Mouse (Mus musculus): Measurements from ENCODE around the gene Olfr747.
"Not testable (repeated sequence)": the region's sequence is repeated elsewhere in the genome, so short reads cannot be mapped to it uniquely, and the experiment has no call there.

The Olfr747 gene

DNA sequence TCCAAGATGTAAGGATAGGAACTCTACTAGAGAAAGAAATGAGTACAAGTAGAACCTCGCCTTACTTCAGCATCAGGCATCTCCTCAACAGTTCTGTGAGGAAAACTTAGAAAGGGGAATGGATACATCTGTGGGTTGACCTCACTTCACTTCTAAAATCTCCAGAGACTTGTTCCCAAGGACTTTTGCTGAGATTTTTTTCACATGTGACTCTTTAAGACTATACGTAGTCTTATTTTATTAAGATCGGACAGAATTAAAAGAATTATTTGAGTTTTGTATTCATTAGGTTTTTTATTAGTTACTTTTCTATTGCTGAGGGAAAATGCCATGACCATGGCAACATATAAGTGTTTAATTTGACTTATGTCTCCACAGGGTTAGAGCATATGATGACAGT is at the start of gene Olfr747:
Gene Olfr747 (minus strand): TSS at position 101 of the 400 bp plus-strand sequence.
- no peak for DNase-seq (ENCODE audit: low spot score in 2 of 2)

DNA sequence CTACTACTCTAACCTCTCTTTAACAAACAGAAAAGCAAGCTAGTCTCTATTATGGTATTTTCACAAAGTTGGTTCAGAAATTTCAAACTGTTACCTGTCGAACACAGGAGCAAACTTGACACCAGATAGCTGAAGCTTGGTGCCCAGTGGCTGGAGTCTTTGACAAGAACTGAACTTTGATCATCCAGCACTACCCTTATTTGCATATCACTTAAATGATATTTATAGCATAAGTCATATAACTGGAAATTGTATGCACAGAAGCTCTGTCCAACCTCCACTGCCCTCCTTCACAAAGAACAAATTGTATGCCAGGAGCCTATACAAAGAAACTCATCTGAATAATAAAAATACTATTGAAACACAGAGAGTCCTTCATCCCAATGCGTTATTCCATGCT is 48.6 kb upstream of the Olfr747 start:
- DNase-seq (ENCODE audit: low spot score in 2 of 2) = no peak

DNA sequence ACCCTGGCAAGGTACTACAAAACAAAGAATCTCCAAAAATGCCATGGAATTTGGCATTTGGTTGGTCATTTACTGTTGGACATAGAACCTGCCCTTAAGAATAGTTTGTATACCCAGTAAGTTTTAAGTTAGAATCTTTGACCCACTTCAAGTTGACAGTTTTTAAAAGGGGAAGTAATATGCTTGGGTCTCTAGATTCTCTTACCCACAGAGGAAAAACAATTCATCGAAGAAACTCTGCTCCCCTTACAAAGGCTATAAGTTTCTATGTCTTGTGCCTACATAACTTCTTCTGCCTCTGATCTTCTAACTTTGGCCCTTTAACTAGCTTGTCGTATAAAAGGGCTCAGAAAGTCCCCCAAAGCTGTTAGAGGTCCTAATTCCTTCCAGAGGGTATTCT is 47.3 kb upstream of the Olfr747 start:
- no peak for DNase-seq (ENCODE audit: low spot score in 2 of 2)

DNA sequence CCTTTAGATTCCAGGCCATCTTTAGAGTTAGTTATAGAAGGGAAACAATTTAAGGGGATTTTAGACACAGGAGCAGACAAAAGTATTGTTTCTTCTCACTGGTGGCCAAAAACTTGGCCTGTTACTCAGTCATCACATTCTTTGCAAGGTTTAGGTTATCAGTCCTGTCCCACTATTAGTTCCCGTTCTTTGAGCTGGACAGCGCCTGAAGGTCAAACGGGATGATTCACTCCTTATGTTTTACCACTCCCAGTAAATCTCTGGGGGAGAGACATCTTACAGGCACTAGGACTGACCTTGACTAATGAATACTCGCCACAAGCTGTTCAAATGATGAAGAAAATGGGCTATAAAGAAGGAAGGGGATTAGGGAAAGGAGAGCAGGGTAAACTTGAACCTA is 29.4 kb upstream of the Olfr747 start:
- not testable (repeated sequence) for DNase-seq (ENCODE audit: low spot score in 2 of 2)

DNA sequence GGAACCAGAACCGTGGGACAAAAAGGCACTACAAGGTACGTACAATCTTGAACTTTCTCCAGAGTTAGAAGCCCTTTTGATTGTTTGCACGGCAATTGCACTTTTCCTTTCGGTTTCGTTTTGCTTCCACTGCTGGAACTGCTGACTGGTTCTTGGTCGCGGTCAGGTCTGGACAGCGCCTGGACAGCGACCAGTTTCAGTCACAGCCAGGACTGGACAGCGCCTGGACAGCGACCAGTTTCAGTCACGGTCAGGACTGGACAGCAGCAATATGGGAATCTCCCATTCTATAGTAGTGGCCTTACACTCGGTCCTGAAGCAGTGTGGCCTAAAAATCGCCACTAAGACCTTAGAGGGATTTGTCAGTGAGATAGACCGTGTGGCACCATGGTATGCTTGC is 26.9 kb upstream of the Olfr747 start:
- DNase-seq (ENCODE audit: low spot score in 2 of 2) = not testable (repeated sequence)

DNA sequence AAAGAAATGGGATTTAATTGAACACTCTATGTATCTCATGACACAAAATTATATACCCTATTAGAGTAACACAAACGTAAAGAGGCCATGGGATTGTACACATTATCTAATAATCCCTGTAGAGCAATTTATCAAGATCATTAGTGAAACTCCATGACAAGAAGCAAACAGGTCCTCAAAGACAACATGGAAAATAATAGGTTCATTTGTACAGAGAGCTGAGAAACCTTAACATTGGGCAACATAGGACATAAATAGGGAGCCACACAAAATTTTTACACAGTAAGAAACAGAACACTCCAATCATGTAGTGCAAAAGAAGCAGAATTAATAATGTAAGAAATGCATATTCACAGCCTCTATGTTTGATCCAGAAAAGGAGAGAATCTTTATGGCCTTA is 14.1 kb upstream of the Olfr747 start, which contains the start of gene Olfr748:
Gene Olfr748 (plus strand): TSS at position 301 of the 400 bp plus-strand sequence.
- DNase-seq (ENCODE audit: low spot score in 2 of 2) = no peak

DNA sequence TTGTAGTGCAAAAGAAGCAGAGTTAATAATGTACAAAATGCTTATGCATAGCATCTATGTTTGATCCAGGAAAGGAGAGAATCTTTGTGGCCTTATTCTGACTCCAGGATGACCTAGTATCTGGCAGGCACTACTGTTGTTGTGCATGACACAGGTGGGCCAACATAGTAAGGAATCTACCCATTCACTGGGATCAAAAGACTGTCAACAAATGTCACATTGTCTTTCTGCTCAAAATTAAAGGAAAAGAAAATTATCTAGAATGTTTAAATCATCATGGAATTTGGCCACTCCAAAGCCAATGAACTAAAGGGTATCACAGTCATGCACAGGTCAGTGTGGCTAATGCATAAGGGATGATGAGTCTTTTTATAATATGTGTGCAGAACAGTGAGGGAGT is 46.2 kb downstream of the Olfr747 start, which contains the start of gene Olfr746:
Gene Olfr746 (plus strand): TSS at position 301 of the 400 bp plus-strand sequence.
- DNase-seq (ENCODE audit: low spot score in 2 of 2) = no peak

DNA sequence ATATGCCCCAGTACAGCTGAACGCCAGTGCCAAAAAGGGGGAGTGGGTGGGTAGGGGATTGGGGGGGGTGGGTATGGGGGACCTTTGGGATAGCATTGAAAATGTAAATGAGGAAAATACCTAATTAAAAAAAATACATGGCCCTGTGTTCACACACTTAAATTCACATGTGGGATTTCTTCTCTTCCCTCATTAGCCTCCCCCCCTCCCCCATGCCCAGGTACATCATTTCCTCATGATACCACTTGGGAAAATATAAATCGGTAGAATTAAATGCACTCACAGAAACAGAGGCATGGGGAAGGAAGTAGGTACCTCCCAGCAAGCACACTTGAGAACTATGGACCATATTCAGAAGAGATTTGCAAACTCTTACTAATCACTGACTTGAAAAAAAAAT is 53.9 kb downstream of the Olfr747 start, which contains the start of gene Olfr745:
Gene Olfr745 (plus strand): TSS at position 301 of the 400 bp plus-strand sequence.
- no peak for DNase-seq (ENCODE audit: low spot score in 2 of 2)
